Mouse (Mus musculus) embryonic facial prominence, embryonic 12.5 days (tissue): ENCODE measurements around the gene Psip1. TPM values are rescaled to one million over a fixed set of nuclear protein-coding genes. Genes with fewer than 3 reads are reported as not detected.
"Not testable (repeated sequence)": the region's sequence is repeated elsewhere in the genome, so short reads cannot be mapped to it uniquely, and the experiment has no call there.

Experiments used
- ATAC-seq: fragments of 200-750 bp; cut with Nextera tagmentation; 2 replicates; pipeline ENCODE4 v1.8.0; 2017; ENCODE audit not compliant: insufficient number of reproducible peaks, insufficient read depth, low FRiP score, low TSS enrichment
- H3K27ac ChIP-seq: fragments of 300-500 bp; sonication (generic); 2 replicates; pipeline ENCODE4 v1.5.1; 2016; ENCODE audit warnings: mild to moderate bottlenecking
- H3K27me3 ChIP-seq: fragments of 300-500 bp; sonication (generic); 2 replicates; pipeline ENCODE4 v1.6.1; 2016; ENCODE audit warnings: mild to moderate bottlenecking, moderate library complexity
- H3K36me3 ChIP-seq: fragments of 300-500 bp; sonication (generic); 2 replicates; pipeline ENCODE4 v1.6.1; 2016; ENCODE audit warnings: mild to moderate bottlenecking
- H3K4me1 ChIP-seq: fragments of 300-500 bp; sonication (generic); 2 replicates; pipeline ENCODE4 v1.6.1; 2016
- H3K4me2 ChIP-seq: fragments of 300-500 bp; sonication (generic); replicated peaks from 2 replicates; pipeline ENCODE4 v1.6.1; 2016; ENCODE audit warnings: mild to moderate bottlenecking, moderate library complexity
- H3K4me3 ChIP-seq: fragments of 300-500 bp; sonication (generic); 2 replicates; pipeline ENCODE4 v1.5.1; 2016; ENCODE audit warnings: mild to moderate bottlenecking
- H3K9ac ChIP-seq: fragments of 300-500 bp; sonication (generic); 2 replicates; pipeline ENCODE4 v1.6.1; 2016; ENCODE audit warnings: mild to moderate bottlenecking, moderate library complexity
- H3K9me3 ChIP-seq: fragments of 300-500 bp; sonication (generic); 2 replicates; pipeline ENCODE4 v1.6.1; 2016; ENCODE audit warnings: mild to moderate bottlenecking, moderate library complexity
- WGBS: fragments of 180-500 bp; shearing (Covaris S2); methylation state at CpG from one replicate; pipeline ENCODE4 v1.1.7; 2016; 5-methylcytosine and 5-hydroxymethylcytosine counted together
- polyA plus RNA-seq: library from polyadenylated mRNA; unstranded; fragments of >200 nt; fragmentation: Nextera tagmentation; extraction: Ambion mirVana; gene quantifications from 2 replicates; pipeline ENCODE4 v1.2.1, GENCODE M21; 2016

Psip1 gene
- polyA plus RNA-seq, 1 experiment from 2014 or later = 306 TPM

DNA sequence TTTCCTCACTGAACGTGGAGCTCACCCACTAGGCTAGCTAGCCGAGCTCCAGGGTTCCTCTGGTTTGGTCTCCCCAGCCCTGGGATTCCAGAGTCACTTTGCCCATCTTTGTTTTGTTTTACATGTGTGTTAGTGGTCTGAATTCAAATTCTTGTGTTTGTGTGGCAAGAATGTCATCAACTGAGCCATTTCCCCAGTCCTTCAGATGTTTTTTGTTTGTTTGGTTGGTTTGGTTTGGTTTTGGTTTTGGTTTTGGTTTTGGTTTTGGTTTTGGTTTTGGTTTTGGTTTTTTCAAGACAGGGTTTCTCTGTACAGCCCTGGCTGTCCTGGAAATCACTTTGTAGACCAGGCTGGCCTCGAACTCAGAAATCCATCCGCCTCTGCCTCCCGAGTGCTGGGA is 10.8 kb upstream of the Psip1 start:
- H3K36me3 ChIP-seq, H3K9me3 ChIP-seq, H3K4me3 ChIP-seq, H3K4me2 ChIP-seq, H3K4me1 ChIP-seq, H3K9ac ChIP-seq, H3K27me3 ChIP-seq, H3K27ac ChIP-seq, ATAC-seq: not testable (repeated sequence)
- WGBS = 91% methylated on average over 5 of the region's 5 CpGs

DNA sequence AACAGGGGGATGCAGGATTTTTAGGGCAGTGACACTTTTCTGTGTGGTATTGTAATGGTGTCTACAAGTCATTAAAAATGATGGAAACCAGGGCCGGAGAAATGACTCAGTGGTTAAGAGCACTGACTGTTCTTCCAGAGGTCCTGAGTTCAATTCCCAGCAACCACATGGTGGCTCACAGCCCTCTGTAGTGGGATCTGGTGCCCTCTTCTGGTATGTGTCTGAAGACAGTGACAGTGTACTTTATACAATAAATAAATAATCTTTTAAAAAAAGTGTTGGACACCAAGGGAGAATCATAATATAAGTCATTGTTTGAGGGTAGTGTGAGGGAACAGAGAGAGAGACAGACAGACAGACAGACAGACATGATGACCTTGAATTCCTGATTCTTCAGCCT is 6.9 kb upstream of the Psip1 start:
- H3K9me3 ChIP-seq = no peaks in the 10 kb centered on the region
- H3K36me3 ChIP-seq = no peaks in the 10 kb centered on the region
- H3K27me3 ChIP-seq = no peaks in the 10 kb centered on the region
- ATAC-seq = no peak
- H3K4me2 ChIP-seq = no peak overlapping the region
- H3K4me3 ChIP-seq = no peak overlapping the region
- H3K27ac ChIP-seq = no peak overlapping the region
- H3K4me1 ChIP-seq = 0 out of 2 replicates have a peak, but pooled peaks cover 5% of the 10 kb centered on the region
- H3K9ac ChIP-seq = no peak overlapping the region
- WGBS = 88% methylated on average over 1 of the region's 1 CpGs

DNA sequence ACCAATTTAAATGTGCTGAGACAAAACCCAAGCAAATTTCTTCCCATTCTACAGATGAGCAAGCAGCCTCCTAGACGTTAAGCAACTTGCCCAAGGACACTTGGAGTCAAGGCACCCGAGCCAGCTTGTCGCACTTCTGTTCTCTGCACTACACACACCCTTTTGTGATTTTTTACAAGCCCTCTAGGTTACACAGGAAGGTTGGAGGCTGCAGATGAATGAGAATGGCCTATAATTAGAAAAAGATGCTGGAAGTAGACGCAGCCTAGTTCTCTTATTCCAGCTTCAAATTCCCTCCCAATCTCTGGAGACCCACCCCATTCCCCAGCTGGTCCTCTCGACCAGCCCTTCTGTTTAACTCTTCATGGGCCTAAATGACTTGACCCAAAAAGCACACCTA is 2.9 kb upstream of the Psip1 start:
- WGBS = 13% methylated on average over 5 of the region's 5 CpGs
- H3K4me3 ChIP-seq = no peak overlapping the region
- H3K9ac ChIP-seq = no peak overlapping the region
- no peaks in the 10 kb centered on the region for H3K36me3 ChIP-seq
- peaks cover 11% of the 10 kb centered on the region; the same call in 1 of the 2 replicates for H3K4me1 ChIP-seq
- H3K27ac ChIP-seq = peak overlapping the region; percentile 81
- no peak overlapping the region for H3K4me2 ChIP-seq
- no peaks in the 10 kb centered on the region for H3K27me3 ChIP-seq
- no peaks in the 10 kb centered on the region for H3K9me3 ChIP-seq
- ATAC-seq = no peak

DNA sequence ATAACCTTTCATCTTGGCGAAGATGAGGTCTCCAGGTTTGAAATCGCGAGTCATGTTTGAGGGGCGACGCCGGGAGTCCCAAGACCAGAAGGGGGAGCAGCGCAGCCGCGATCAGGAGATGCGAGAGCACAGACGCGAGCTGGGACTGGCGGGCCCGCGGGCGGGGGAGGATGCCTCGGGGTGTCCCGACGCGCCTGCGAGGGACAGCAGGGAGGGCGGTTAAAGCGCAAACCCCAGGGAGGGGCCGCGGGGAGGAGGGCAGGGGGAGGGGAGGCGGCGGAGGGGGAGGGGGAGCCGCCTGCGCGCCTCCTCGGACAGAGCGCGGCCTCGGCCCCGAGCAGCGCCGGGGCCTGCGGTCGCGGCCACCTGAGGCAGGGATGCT is 533 bp downstream of the Psip1 start:
- Histone ChIP-seq H3K4me1 (peaks cover 15% of the 10 kb centered on the region; the same call in 1 of the 2 replicates), H3K9me3 (no peaks in the 10 kb centered on the region), H3K27me3 (no peaks in the 10 kb centered on the region), H3K4me3 (peak overlapping the region; percentile 95), H3K9ac (peak overlapping the region; percentile 95), H3K27ac (peak overlapping the region; percentile 98), H3K4me2 (peak overlapping the region; percentile 54), H3K36me3 (peaks cover 19% of the 10 kb centered on the region)
- 1% methylated on average over 17 of the region's 40 CpGs for WGBS
- ATAC-seq = peak; percentile 60

DNA sequence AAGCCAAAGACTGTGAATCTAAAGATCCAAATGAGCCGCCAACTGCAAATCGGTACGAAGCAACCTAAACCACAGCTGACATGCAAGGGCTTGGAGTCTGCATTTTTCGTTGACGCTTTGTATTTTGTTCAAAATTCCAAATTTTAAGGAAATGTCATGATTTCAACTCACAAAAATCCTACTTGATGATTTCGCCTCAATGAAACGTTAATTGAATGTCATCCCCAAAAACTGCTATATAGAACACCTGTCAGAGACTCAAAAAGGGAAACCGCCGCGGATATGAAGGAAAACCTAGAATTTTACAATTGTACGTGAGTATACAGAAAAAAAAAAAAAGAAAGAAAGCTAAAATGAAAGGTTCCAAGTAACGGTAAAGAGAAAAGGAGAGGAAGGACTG is 1.0 kb downstream of the Psip1 start:
- WGBS = 20% methylated on average over 12 of the region's 12 CpGs
- Histone ChIP-seq H3K9me3 (no peaks in the 10 kb centered on the region), H3K4me1 (peaks cover 15% of the 10 kb centered on the region; the same call in 1 of the 2 replicates), H3K27ac (no peak overlapping the region), H3K4me3 (peak overlapping the region; percentile 95), H3K27me3 (no peaks in the 10 kb centered on the region), H3K9ac (peak overlapping the region; percentile 95), H3K36me3 (peaks cover 19% of the 10 kb centered on the region), H3K4me2 (peak overlapping the region; percentile 54)
- no peak for ATAC-seq

DNA sequence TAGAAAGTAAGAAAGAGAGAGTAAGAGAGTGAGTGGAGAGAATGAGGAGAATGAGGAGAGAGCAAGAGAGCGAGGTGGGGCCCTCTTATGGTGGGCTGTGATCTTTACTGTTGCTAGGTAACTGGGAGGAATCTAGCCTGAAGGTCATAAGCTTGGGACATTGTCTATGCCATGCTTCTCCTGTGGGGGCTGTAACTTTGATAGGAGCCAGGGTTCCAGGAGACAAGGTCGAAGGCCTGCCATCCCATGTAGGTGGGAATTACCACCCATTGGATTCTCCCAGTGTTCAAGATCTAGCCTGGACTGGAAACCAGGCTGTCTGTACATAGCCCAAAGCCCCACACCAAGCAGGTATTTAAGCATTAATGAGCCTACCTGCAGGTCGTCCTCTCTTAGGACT is 18.1 kb downstream of the Psip1 start:
- H3K9ac ChIP-seq = no peak overlapping the region
- no peaks in the 10 kb centered on the region for H3K27me3 ChIP-seq
- no peak overlapping the region for H3K4me3 ChIP-seq
- no peaks in the 10 kb centered on the region for H3K9me3 ChIP-seq
- no peak overlapping the region for H3K27ac ChIP-seq
- peaks cover 80% of the 10 kb centered on the region for H3K36me3 ChIP-seq
- WGBS = 80% methylated on average over 3 of the region's 3 CpGs
- H3K4me1 ChIP-seq = no peaks in the 10 kb centered on the region
- no peak for ATAC-seq
- H3K4me2 ChIP-seq = no peak overlapping the region

DNA sequence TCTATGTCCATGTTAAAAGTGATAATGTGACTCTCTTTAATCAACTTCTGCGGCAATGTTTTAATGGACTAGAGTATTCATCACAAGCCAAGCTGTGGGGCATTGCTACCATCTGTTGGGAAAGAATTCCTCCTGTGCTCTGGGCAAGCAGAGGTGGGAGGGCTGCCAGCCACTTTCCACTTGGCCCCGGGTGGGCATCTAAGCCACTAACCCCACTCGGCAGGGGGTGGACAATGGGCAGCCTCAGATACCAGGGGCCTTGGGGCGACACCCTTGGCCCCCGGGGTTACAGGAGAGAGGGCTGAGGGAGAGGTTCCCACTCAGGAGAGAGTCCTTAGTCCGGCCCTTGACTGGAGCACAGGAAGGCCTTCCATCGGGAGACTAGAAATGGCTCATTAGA is 18.6 kb downstream of the Psip1 start:
- no peaks in the 10 kb centered on the region for H3K27me3 ChIP-seq
- peaks cover 83% of the 10 kb centered on the region for H3K36me3 ChIP-seq
- H3K4me2 ChIP-seq = no peak overlapping the region
- no peaks in the 10 kb centered on the region for H3K4me1 ChIP-seq
- no peak overlapping the region for H3K9ac ChIP-seq
- H3K9me3 ChIP-seq = no peaks in the 10 kb centered on the region
- H3K27ac ChIP-seq = no peak overlapping the region
- H3K4me3 ChIP-seq = no peak overlapping the region
- WGBS = 84% methylated on average over 7 of the region's 7 CpGs
- no peak for ATAC-seq

DNA sequence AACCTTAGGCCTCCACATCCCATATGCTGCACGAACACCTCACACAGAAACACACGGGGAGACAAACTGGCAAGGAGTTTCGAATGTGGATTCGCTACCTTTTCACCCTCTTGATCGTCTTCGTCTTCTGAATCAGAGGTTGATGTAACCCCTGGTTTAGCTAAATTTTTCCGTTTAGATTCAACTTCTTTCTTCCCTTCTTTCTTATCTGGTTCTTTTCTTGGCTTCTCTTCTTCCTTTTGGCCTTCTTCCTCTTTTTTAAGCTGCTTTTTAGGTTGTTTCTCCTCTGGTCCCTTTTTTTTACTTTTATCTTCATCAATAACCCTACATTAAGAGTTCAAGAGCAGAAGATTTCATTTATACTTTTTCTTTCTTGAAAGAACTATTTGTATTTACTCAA is 21.4 kb downstream of the Psip1 start:
- ATAC-seq = no peak
- Histone ChIP-seq H3K4me3 (no peak overlapping the region), H3K27me3 (no peaks in the 10 kb centered on the region), H3K4me2 (no peak overlapping the region), H3K9me3 (no peaks in the 10 kb centered on the region), H3K36me3 (peaks cover 70% of the 10 kb centered on the region), H3K27ac (no peak overlapping the region), H3K4me1 (no peaks in the 10 kb centered on the region), H3K9ac (no peak overlapping the region)
- 89% methylated on average over 7 of the region's 7 CpGs for WGBS

DNA sequence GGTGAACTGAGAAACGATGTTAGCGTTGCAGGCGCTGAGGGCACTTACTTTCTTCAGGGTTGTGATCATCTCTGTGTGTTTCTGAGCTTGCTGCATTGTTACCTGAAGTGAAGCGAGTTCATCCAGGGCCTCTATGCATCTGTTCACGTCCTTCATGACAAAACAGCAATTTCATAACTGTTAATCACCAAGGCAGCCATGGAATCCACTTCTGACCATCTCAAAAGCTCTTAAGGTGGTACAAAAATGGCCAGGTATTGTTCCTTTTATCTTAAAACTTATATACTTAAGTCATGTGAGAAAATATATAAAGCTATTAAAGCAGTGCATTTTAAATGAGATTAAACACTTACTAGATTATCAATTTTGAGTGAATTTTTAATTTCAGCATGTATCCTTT is 26.2 kb downstream of the Psip1 start:
- Histone ChIP-seq H3K9ac (no peak overlapping the region), H3K9me3 (no peaks in the 10 kb centered on the region), H3K27ac (no peak overlapping the region), H3K4me1 (no peaks in the 10 kb centered on the region), H3K36me3 (peaks cover 71% of the 10 kb centered on the region), H3K4me2 (no peak overlapping the region), H3K27me3 (no peaks in the 10 kb centered on the region), H3K4me3 (no peak overlapping the region)
- WGBS = 91% methylated on average over 5 of the region's 5 CpGs
- no peak for ATAC-seq

DNA sequence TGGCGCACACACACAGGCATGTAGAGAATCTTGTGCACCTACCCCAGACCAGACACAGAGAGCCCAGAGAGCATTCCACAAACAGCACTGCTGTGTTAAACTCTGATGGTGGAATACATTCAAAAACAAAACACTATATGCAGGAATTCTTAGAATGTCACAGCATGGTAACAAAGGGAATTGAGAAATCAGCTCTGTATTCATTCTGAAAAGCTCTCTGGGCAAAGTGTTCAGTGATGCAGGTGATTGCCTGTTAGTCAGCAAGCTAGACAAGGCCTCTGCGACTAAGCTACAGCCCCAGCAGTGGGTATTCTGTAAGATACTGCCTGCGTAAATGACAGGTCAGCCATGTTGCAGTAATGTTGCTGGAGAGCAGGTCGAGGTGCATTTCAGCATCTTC is 35.5 kb downstream of the Psip1 start:
- peaks cover 60% of the 10 kb centered on the region for H3K36me3 ChIP-seq
- H3K4me1 ChIP-seq = no peaks in the 10 kb centered on the region
- WGBS = 93% methylated on average over 4 of the region's 4 CpGs
- H3K27me3 ChIP-seq = no peaks in the 10 kb centered on the region
- no peak overlapping the region for H3K4me2 ChIP-seq
- H3K4me3 ChIP-seq = no peak overlapping the region
- no peak overlapping the region for H3K9ac ChIP-seq
- no peak for ATAC-seq
- no peaks in the 10 kb centered on the region for H3K9me3 ChIP-seq
- no peak overlapping the region for H3K27ac ChIP-seq

DNA sequence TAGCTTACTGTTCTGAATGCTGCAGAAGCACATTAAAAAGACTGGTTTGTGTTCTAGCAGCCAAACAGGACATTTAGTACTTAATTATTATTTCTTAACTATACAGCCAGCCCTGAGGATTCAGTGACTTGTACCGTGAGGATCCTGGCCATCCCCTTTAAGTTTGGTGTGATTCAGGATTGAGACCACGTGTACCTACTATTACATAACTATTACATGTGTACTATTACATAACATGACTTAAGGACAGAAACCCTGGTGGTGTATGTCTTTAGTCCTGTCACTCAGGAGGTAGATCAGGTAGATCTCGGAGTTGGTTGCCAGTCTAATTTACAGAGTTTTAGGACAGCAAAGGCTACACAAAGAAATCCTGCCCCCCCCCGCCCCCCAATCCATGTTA is 45.2 kb downstream of the Psip1 start:
- no peaks in the 10 kb centered on the region for H3K27me3 ChIP-seq
- H3K9ac ChIP-seq = no peak overlapping the region
- no peak overlapping the region for H3K4me2 ChIP-seq
- no peaks in the 10 kb centered on the region for H3K9me3 ChIP-seq
- no peak overlapping the region for H3K4me3 ChIP-seq
- no peak for ATAC-seq
- no peaks in the 10 kb centered on the region for H3K4me1 ChIP-seq
- WGBS = 86% methylated on average over 4 of the region's 4 CpGs
- peaks cover 59% of the 10 kb centered on the region for H3K36me3 ChIP-seq
- no peak overlapping the region for H3K27ac ChIP-seq

DNA sequence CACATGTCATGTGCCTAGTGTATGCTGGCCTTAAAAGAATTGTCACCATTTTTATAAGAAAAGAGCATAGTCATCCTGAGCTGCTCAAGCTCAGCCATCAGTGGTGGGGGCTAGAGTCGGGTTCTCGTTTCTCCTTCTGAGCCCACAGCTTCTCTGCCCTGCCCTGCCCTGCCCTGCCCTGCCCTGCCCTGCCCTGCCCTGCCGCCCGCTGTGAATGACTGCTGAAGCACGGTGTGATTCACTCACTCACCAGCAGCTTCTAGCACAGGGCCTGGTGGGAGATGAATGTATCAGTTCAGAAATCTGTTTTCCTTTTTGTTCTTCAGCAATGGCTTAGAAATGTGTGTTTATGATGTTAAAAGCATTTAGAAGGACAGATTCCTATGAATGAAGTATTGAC is 47.2 kb downstream of the Psip1 start:
- Histone ChIP-seq H3K27ac (no peak overlapping the region), H3K9ac (no peak overlapping the region), H3K4me2 (no peak overlapping the region), H3K27me3 (no peaks in the 10 kb centered on the region), H3K9me3 (no peaks in the 10 kb centered on the region), H3K36me3 (peaks cover 77% of the 10 kb centered on the region), H3K4me3 (no peak overlapping the region), H3K4me1 (no peaks in the 10 kb centered on the region)
- no peak for ATAC-seq
- 69% methylated on average over 5 of the region's 5 CpGs for WGBS

DNA sequence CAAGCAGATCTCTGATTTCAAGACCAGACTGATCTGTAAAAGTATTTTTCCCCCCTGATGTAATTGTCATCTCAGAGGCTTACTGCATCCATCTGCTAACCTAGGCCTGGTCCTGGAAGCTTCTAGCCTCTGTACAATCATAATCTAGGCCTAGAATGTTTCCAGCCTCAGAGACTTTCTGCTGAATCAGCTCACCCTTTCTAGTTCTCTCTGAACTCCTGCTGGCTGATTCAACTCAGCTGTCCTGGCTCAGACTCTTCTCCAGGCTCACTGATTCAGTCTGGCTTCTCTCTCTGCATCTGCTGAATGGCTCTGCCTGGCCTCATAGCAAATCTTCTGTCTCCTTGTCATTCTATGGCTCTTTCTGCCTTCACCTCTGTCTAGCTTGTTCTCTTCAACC is 48.1 kb downstream of the Psip1 start:
- Histone ChIP-seq H3K36me3 (peaks cover 84% of the 10 kb centered on the region), H3K27me3 (no peaks in the 10 kb centered on the region), H3K4me2 (no peak overlapping the region), H3K27ac (no peak overlapping the region), H3K9ac (no peak overlapping the region), H3K9me3 (no peaks in the 10 kb centered on the region), H3K4me3 (no peak overlapping the region), H3K4me1 (no peaks in the 10 kb centered on the region)
- ATAC-seq = no peak
